Mouse (Mus musculus): ENCODE results near the gene Cadm2. TPM values are rescaled to one million over a fixed set of nuclear protein-coding genes. Genes with fewer than 3 reads are reported as not detected.

Cadm2 gene
- polyA plus RNA-seq, 1 experiment = 0.85 TPM

DNA sequence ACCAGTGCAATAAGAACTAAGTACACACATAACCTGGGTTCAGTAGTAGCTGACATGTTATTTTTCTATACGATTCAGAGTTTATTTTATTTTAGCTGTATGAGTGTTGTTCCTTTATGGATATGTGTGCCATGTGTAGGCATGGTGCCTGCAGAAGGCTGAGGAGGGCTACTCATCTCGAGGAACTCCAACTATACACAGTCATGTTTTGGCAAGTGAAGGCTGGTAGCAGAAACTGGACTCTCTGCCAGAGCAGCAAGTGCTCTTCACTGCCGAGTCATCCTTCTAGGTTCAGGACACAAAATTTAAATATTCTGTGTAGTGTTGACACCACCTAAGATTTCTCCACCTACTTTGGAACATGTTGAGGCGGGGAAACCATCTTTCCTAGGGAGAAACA lies 524.8 kb downstream of the Cadm2 start:
- no peaks in the 10 kb centered on the region for H3K36me3 ChIP-seq (ENCODE audit: control insufficient read depth, insufficient read depth, low read length)
- H3K27me3 ChIP-seq (ENCODE audit: control insufficient read depth, insufficient read depth, low read length) = no peaks in the 10 kb centered on the region
- DNase-seq = no peak
- TF ChIP-seq POLR2A (IDR thresholded peaks at IDR 0.05; ENCODE audit: control insufficient read depth, extremely low read depth, insufficient read depth, low read length, poor library complexity) (no peak), CTCF (IDR thresholded peaks at IDR 0.05; ENCODE audit: borderline replicate concordance, control insufficient read depth, extremely low read depth, insufficient read depth, low read length, poor library complexity) (no peak)
- no peak overlapping the region for H3K4me3 ChIP-seq (ENCODE audit: control insufficient read depth, insufficient read depth, low read length)
- 85% methylated on average over 4 of the region's 4 CpGs for WGBS
- no peak overlapping the region for H3K27ac ChIP-seq (ENCODE audit: control insufficient read depth, insufficient read depth, low read length)
- H3K4me1 ChIP-seq (replicated peaks; ENCODE audit: control insufficient read depth, insufficient read depth, low read length) = no peaks in the 10 kb centered on the region

DNA sequence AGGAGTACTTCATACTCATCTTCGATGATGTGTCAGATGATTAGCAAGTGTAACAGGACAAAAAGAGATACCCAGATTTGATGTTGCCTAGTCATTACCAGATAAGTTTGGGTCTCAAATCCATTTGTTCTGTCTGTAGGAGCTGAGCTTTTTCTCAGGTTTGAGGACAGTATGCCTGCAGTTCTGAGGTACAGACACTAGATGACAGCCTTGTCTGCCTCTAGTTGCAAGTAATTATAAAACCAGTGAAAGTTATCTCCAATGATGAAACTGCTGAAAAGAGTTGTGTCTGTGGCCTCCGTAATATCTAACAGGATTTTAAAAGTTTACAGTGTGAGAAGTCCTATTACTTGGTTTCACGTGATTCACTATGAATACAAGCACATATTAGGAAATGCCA lies 531.0 kb downstream of the Cadm2 start:
- no peaks in the 10 kb centered on the region for H3K4me1 ChIP-seq (replicated peaks; ENCODE audit: control insufficient read depth, insufficient read depth, low read length)
- H3K4me3 ChIP-seq (ENCODE audit: control insufficient read depth, insufficient read depth, low read length) = no peak overlapping the region
- no peaks in the 10 kb centered on the region for H3K36me3 ChIP-seq (ENCODE audit: control insufficient read depth, insufficient read depth, low read length)
- DNase-seq = no peak
- H3K27ac ChIP-seq (ENCODE audit: control insufficient read depth, insufficient read depth, low read length) = no peak overlapping the region
- no peak for TF ChIP-seq CTCF (IDR thresholded peaks at IDR 0.05; ENCODE audit: borderline replicate concordance, control insufficient read depth, extremely low read depth, insufficient read depth, low read length, poor library complexity)
- TF ChIP-seq POLR2A (IDR thresholded peaks at IDR 0.05; ENCODE audit: control insufficient read depth, extremely low read depth, insufficient read depth, low read length, poor library complexity) = no peak
- no peaks in the 10 kb centered on the region for H3K27me3 ChIP-seq (ENCODE audit: control insufficient read depth, insufficient read depth, low read length)
- 77% methylated on average over 3 of the region's 3 CpGs for WGBS

DNA sequence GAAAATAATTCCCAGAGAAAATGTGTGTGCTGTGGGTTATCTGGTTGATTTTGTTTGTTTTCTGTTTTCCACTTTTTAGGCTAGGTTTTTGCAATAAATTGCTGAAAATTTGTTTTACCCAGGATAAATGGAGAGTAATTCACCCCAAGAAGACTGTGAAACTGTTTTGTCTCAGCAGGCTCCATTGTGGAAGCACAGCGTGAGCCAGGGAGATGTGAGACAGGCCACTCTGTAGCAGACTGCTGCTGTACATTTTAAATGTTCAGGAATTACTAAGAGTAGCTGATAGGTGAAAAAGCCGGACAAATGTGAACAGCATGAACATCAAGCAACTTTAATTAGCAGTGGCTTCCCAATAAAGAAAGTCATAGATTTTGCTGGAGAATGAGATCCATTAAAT lies 541.4 kb downstream of the Cadm2 start:
- no peaks in the 10 kb centered on the region for H3K27me3 ChIP-seq (ENCODE audit: control insufficient read depth, insufficient read depth, low read length)
- no peak overlapping the region for H3K27ac ChIP-seq (ENCODE audit: control insufficient read depth, insufficient read depth, low read length)
- H3K4me1 ChIP-seq (replicated peaks; ENCODE audit: control insufficient read depth, insufficient read depth, low read length) = no peaks in the 10 kb centered on the region
- TF ChIP-seq POLR2A (IDR thresholded peaks at IDR 0.05; ENCODE audit: control insufficient read depth, extremely low read depth, insufficient read depth, low read length, poor library complexity) (no peak), CTCF (IDR thresholded peaks at IDR 0.05; ENCODE audit: borderline replicate concordance, control insufficient read depth, extremely low read depth, insufficient read depth, low read length, poor library complexity) (no peak)
- no peaks in the 10 kb centered on the region for H3K36me3 ChIP-seq (ENCODE audit: control insufficient read depth, insufficient read depth, low read length)
- DNase-seq = no peak
- H3K4me3 ChIP-seq (ENCODE audit: control insufficient read depth, insufficient read depth, low read length) = no peak overlapping the region
- 92% methylated on average over 2 of the region's 2 CpGs for WGBS

DNA sequence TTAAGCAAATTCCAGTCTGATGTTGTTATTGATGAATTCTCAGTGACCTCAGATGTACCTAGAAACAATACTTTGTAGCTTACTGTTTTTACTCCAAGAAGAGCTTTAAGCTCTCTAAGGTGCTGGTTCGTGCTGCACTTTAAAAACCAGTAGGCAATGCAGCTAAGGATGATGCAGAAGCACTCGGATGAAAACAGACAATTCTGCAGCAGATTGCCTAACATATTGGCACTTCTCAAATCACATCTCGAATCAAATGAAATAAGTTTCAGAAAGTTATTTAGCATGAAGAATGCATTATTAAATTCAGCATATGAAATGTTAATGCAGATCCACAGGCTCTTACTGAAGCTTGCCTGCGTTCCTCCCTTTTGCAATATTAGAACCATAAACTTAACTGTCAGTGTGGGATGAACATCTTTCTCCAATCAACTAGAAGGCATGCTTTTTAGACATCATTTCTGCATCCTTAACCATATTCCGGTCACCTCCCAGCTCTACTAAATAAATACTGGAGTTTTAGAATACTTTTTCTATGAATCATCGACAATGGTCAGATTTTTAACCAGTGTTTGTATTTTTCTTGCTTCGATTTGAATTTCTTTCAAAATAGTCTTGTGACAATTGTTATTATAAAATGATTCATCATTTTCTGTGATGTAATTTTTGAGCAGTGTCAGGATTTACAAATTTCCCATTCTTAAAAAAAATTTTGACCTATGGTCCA lies 544.4 kb downstream of the Cadm2 start:
- no peaks in the 10 kb centered on the region for H3K4me1 ChIP-seq (replicated peaks; ENCODE audit: control insufficient read depth, insufficient read depth, low read length)
- no peak overlapping the region for H3K27ac ChIP-seq (ENCODE audit: control insufficient read depth, insufficient read depth, low read length)
- 88% methylated on average over 7 of the region's 7 CpGs for WGBS
- H3K27me3 ChIP-seq (ENCODE audit: control insufficient read depth, insufficient read depth, low read length) = no peaks in the 10 kb centered on the region
- no peaks in the 10 kb centered on the region for H3K36me3 ChIP-seq (ENCODE audit: control insufficient read depth, insufficient read depth, low read length)
- H3K4me3 ChIP-seq (ENCODE audit: control insufficient read depth, insufficient read depth, low read length) = no peak overlapping the region
- no peak for DNase-seq
- TF ChIP-seq CTCF (IDR thresholded peaks at IDR 0.05; ENCODE audit: borderline replicate concordance, control insufficient read depth, extremely low read depth, insufficient read depth, low read length, poor library complexity) = no peak
- TF ChIP-seq POLR2A (IDR thresholded peaks at IDR 0.05; ENCODE audit: control insufficient read depth, extremely low read depth, insufficient read depth, low read length, poor library complexity) = no peak

DNA sequence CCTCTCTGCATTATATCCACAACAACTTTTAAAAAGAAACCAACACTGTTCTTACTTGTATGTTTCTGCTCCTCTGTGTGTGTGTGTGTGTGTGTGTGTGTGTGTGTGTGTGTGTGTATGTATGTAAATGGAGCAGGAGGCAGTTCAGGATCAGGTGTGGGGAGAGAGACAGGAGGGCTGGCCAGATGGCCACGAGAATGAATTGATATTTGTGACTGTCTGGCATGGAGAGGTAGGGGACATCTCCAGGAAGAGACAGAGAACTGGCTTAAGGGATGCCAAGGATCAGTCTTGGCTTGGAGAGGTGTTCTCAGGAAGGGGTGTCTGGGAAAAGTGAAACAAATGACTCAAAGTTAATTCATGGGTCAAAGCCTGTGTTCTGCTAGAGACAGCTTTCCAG lies 552.2 kb downstream of the Cadm2 start:
- Histone ChIP-seq H3K27me3 (ENCODE audit: control insufficient read depth, insufficient read depth, low read length) (no peaks in the 10 kb centered on the region), H3K4me1 (replicated peaks; ENCODE audit: control insufficient read depth, insufficient read depth, low read length) (no peaks in the 10 kb centered on the region), H3K27ac (ENCODE audit: control insufficient read depth, insufficient read depth, low read length) (no peak overlapping the region), H3K4me3 (ENCODE audit: control insufficient read depth, insufficient read depth, low read length) (no peak overlapping the region), H3K36me3 (ENCODE audit: control insufficient read depth, insufficient read depth, low read length) (no peaks in the 10 kb centered on the region)
- 47% methylated on average over 1 of the region's 1 CpGs for WGBS
- no peak for TF ChIP-seq POLR2A (IDR thresholded peaks at IDR 0.05; ENCODE audit: control insufficient read depth, extremely low read depth, insufficient read depth, low read length, poor library complexity)
- no peak for TF ChIP-seq CTCF (IDR thresholded peaks at IDR 0.05; ENCODE audit: borderline replicate concordance, control insufficient read depth, extremely low read depth, insufficient read depth, low read length, poor library complexity)
- DNase-seq = no peak

DNA sequence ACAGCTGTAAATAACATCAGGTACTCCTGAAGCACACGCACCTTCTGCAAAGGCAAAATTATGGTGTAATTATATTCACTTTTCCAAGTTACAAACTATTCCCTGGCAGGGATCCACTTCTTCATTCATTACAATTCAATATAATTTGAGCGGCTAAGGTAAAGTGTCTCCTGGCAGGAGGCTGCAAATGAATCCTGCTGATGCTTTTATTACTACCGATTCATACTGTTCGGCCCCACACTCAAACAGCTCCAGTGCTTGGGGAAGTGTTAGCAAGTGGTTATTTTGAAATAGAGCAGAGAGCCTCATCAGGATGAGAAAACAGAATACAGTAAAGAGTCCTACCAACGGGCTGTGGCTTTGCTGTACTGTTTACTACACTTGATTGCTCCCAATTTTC lies 589.8 kb downstream of the Cadm2 start:
- no peak for DNase-seq
- no peaks in the 10 kb centered on the region for H3K36me3 ChIP-seq (ENCODE audit: control insufficient read depth, insufficient read depth, low read length)
- TF ChIP-seq CTCF (IDR thresholded peaks at IDR 0.05; ENCODE audit: borderline replicate concordance, control insufficient read depth, extremely low read depth, insufficient read depth, low read length, poor library complexity) (no peak), POLR2A (IDR thresholded peaks at IDR 0.05; ENCODE audit: control insufficient read depth, extremely low read depth, insufficient read depth, low read length, poor library complexity) (no peak)
- no peaks in the 10 kb centered on the region for H3K27me3 ChIP-seq (ENCODE audit: control insufficient read depth, insufficient read depth, low read length)
- H3K27ac ChIP-seq (ENCODE audit: control insufficient read depth, insufficient read depth, low read length) = no peak overlapping the region
- H3K4me1 ChIP-seq (replicated peaks; ENCODE audit: control insufficient read depth, insufficient read depth, low read length) = no peaks in the 10 kb centered on the region
- no peak overlapping the region for H3K4me3 ChIP-seq (ENCODE audit: control insufficient read depth, insufficient read depth, low read length)
- 93% methylated on average over 5 of the region's 5 CpGs for WGBS

DNA sequence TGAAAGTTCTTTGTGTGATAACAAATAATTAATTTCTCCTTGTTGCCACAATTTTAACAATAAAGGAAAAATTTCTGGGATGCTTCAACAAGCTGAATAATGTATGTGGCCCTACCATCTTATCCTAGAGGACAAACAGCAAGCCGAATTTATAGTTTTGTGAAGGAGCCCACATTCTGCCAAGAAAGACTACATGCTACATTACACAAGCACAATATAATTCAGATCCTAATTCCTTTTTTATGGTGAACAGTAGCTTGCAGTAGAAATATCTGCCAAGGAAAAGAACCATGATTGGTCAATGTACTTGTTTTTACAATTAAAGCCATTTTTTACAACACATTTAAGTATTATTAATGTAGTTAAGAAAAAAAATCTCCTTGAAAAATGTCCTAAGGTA lies 600.9 kb downstream of the Cadm2 start:
- no peaks in the 10 kb centered on the region for H3K36me3 ChIP-seq (ENCODE audit: control insufficient read depth, insufficient read depth, low read length)
- H3K27me3 ChIP-seq (ENCODE audit: control insufficient read depth, insufficient read depth, low read length) = no peaks in the 10 kb centered on the region
- H3K4me3 ChIP-seq (ENCODE audit: control insufficient read depth, insufficient read depth, low read length) = no peak overlapping the region
- TF ChIP-seq CTCF (IDR thresholded peaks at IDR 0.05; ENCODE audit: borderline replicate concordance, control insufficient read depth, extremely low read depth, insufficient read depth, low read length, poor library complexity) = no peak
- TF ChIP-seq POLR2A (IDR thresholded peaks at IDR 0.05; ENCODE audit: control insufficient read depth, extremely low read depth, insufficient read depth, low read length, poor library complexity) = no peak
- WGBS = 86% methylated on average over 1 of the region's 1 CpGs
- no peak for DNase-seq
- H3K4me1 ChIP-seq (replicated peaks; ENCODE audit: control insufficient read depth, insufficient read depth, low read length) = no peaks in the 10 kb centered on the region
- no peak overlapping the region for H3K27ac ChIP-seq (ENCODE audit: control insufficient read depth, insufficient read depth, low read length)

Measured in thymus, adult 2 months (tissue).